Mouse (Mus musculus) forebrain, embryonic 12.5 days (tissue): ENCODE data around the gene Nfib. TPM values are rescaled to one million over a fixed set of nuclear protein-coding genes. Genes with fewer than 3 reads are reported as not detected.
A peak's percentile ranks its signal among the peaks of the same experiment; 100 is the strongest.

ENCODE experiments used
- ATAC-seq: fragments of 200-750 bp; cut with Nextera tagmentation; 2 replicates; pipeline ENCODE4 v1.8.0; 2017; ENCODE audit warnings: moderate TSS enrichment; ENCODE audit not compliant: low FRiP score
- H3K27ac ChIP-seq: fragments of 300-500 bp; sonication (generic); 2 replicates; pipeline ENCODE4 v1.5.1; 2016; ENCODE audit warnings: mild to moderate bottlenecking
- H3K27me3 ChIP-seq: fragments of 300-500 bp; sonication (generic); 2 replicates; pipeline ENCODE4 v1.6.1; 2016; ENCODE audit warnings: mild to moderate bottlenecking
- H3K36me3 ChIP-seq: fragments of 300-500 bp; sonication (generic); replicated peaks from 2 replicates; pipeline ENCODE4 v1.6.1; 2016; ENCODE audit warnings: mild to moderate bottlenecking
- H3K4me1 ChIP-seq: fragments of 300-500 bp; sonication (generic); 2 replicates; pipeline ENCODE4 v1.6.1; 2016
- H3K4me2 ChIP-seq: fragments of 300-500 bp; sonication (generic); 2 replicates; pipeline ENCODE4 v1.6.1; 2016; ENCODE audit warnings: mild to moderate bottlenecking, moderate library complexity
- H3K4me3 ChIP-seq: fragments of 300-500 bp; sonication (generic); replicated peaks from 2 replicates; pipeline ENCODE4 v1.5.1; 2016; ENCODE audit warnings: mild to moderate bottlenecking
- H3K9ac ChIP-seq: fragments of 300-500 bp; sonication (generic); 2 replicates; pipeline ENCODE4 v1.6.1; 2016; ENCODE audit warnings: mild to moderate bottlenecking
- H3K9me3 ChIP-seq: fragments of 300-500 bp; sonication (generic); 2 replicates; pipeline ENCODE4 v1.6.1; 2016
- WGBS: fragments of 180-500 bp; shearing (Covaris S2); methylation state at CpG from one replicate; pipeline ENCODE4 v1.1.7; 2016; 5-methylcytosine and 5-hydroxymethylcytosine counted together
- polyA plus RNA-seq: library from polyadenylated mRNA; unstranded; fragments of >200 nt; fragmentation: Nextera tagmentation; extraction: Ambion mirVana; gene quantifications from 2 replicates; pipeline ENCODE4 v1.2.1, GENCODE M21; 2016

The Nfib gene
- polyA plus RNA-seq, 1 experiment from 2014 or later, result 103 TPM

DNA sequence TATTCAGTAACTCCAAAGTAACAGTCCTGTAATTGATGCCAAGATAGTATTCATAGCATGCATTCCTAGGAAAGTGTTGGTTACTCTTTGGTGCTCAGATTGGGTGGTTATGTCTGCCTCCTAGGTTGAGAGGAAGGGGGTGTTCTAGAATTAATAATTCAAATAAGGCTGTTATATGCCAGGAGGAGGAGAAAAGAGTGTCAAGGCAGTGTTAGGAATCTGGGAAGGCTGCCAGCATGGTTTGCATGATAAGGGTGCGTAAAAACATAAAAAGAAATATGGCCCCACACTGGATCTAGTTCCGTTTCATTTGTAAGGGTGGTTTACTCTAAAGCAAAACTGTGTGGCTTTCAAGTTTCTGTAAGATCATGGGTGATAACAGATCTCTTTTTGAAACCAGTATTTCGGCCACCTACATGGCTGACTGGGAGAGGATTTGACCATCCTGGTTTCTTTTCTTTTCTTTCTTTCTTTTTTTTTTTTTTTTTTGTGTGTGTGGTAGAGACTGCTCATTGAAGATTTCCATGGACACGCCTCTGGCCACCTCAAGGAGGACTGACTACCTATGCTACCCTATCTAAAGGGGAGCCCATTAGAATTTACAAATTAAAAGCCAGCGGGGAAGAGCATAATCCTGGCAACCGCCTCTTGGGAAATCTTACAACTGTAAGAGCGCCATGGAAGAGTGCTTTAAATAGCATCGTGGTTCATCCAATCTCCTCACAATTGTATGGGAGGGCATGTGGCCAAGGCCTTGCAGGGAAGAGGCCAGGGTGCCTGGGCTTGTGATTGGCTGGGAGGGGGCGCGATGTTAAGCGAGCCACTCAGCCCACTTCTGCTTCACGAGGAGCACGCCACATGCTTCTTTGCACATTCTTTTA, 132.9 kb downstream of the Nfib start:
- H3K27ac ChIP-seq, result no peak overlapping the region
- ATAC-seq, result no peak
- no peaks in the 10 kb centered on the region for H3K27me3 ChIP-seq
- H3K9me3 ChIP-seq, result no peaks in the 10 kb centered on the region
- H3K4me3 ChIP-seq, result no peak overlapping the region
- no peak overlapping the region for H3K9ac ChIP-seq
- H3K4me1 ChIP-seq, result 0 out of 2 replicates have a peak, but pooled peaks cover 5% of the 10 kb centered on the region
- H3K36me3 ChIP-seq, result no peaks in the 10 kb centered on the region
- 66% methylated on average over 13 of the region's 13 CpGs for WGBS
- no peak overlapping the region for H3K4me2 ChIP-seq

GRCm38 (mm10) chr4:82558816-82559215, 146.7 kb downstream of the Nfib start:
- H3K4me1 ChIP-seq, result no peaks in the 10 kb centered on the region
- no peaks in the 10 kb centered on the region for H3K36me3 ChIP-seq
- no peaks in the 10 kb centered on the region for H3K27me3 ChIP-seq
- 92% methylated on average over 2 of the region's 2 CpGs for WGBS
- no peak overlapping the region for H3K27ac ChIP-seq
- H3K9ac ChIP-seq, result no peak overlapping the region
- no peaks in the 10 kb centered on the region for H3K9me3 ChIP-seq
- ATAC-seq, result no peak
- H3K4me2 ChIP-seq, result no peak overlapping the region
- no peak overlapping the region for H3K4me3 ChIP-seq

DNA sequence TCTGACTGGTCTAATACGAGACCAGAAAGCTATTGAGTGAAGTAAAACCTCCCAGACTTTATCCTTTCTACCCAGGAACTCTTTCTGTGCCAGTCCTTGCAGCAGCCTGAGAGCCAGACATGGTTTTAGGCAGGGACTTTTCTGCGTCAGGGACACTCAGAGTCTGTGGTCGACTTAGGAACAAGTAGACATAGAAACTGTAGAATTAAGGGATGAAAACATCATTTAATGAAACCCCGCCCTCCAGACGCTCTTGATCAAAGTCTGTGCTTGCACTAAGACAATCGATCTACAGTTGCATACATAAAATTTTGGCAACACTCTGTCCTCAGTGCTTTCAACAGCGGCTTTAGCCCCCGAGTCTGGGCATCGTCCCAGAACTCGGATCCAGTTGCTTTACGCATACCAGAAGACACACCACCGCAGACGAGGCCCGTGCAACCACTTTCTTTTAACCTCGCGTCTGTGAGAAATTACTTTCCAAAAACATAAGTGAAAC, 149.8 kb downstream of the Nfib start:
- no peak overlapping the region for H3K9ac ChIP-seq
- H3K36me3 ChIP-seq, result no peaks in the 10 kb centered on the region
- WGBS, result 76% methylated on average over 16 of the region's 16 CpGs
- H3K9me3 ChIP-seq, result no peaks in the 10 kb centered on the region
- no peaks in the 10 kb centered on the region for H3K4me1 ChIP-seq
- H3K27me3 ChIP-seq, result no peaks in the 10 kb centered on the region
- no peak overlapping the region for H3K27ac ChIP-seq
- H3K4me3 ChIP-seq, result no peak overlapping the region
- H3K4me2 ChIP-seq, result no peak overlapping the region
- ATAC-seq, result no peak

DNA sequence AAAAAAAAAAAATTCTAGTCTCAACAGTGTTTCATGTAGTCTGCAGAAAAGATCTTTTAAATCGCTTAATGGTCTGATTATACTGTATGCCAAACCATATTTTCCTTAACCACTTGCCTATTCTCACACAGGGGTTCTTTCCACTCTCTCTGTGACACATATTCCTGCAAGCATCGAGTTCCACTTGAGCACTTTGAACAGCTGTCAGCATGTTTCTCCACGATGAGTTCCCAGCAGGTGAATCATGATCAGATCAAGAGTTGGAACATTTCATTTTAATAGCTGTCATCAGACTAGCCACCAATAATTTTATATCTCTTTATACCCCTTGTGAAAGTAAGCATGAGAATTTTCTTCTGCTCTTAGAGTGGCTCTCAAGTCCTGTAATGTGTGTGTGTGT, 151.9 kb downstream of the Nfib start:
- H3K27ac ChIP-seq, result no peak overlapping the region
- H3K9ac ChIP-seq, result no peak overlapping the region
- no peaks in the 10 kb centered on the region for H3K27me3 ChIP-seq
- no peak overlapping the region for H3K4me3 ChIP-seq
- ATAC-seq, result no peak
- H3K9me3 ChIP-seq, result no peaks in the 10 kb centered on the region
- no peaks in the 10 kb centered on the region for H3K4me1 ChIP-seq
- H3K36me3 ChIP-seq, result no peaks in the 10 kb centered on the region
- H3K4me2 ChIP-seq, result no peak overlapping the region
- 74% methylated on average over 3 of the region's 3 CpGs for WGBS

DNA sequence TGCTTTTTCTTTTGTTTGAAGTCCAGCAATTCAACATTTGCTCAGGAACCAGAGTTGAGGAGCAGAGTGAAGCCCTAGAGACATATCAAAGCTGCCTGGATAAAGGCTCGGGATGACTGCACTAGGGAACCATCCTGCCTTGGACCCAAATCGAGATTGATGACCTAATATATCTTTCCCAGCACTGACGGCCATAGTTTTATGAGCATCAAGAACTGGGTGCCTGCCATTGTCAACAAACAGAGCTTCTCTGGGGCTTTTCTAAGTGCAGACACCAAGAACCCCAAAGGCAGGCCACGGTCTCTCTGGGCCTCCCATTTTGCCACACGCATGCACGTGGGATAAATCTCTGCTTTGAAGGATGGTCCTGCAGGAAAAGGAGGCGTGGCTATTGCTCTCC, 153.3 kb downstream of the Nfib start:
- no peak for ATAC-seq
- H3K4me3 ChIP-seq, result no peak overlapping the region
- 78% methylated on average over 7 of the region's 7 CpGs for WGBS

DNA sequence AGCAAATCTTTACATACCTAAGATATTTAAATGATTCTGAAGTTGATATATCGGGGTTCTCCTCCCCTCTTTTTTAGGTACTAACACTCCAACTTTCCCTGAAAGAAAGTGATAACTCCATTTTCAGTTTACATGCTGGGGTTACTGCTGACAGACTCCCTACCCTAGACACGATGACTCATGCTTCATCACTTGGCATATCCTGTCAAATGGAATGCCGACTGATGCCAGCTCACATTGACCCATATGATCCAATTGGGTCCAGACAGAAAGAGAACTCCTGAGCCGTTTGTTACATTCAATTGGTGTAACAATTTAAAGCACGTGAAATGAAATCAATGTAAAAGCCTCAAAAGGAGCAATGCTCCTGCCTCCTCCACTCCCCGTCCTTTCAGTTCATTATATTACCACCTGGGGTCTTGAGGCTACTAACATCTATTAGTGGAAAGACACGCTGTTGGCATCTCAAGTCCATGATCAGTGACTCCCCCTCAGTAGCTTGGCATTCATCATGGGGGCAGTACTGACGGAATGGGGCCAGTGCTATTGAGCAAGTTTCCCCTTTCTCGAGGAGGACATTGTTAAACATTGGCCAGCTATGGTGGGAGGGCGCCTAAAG, 155.7 kb downstream of the Nfib start:
- Histone ChIP-seq H3K9ac (no peak overlapping the region), H3K36me3 (0 out of 2 replicates have a peak, but pooled peaks cover 5% of the 10 kb centered on the region), H3K4me1 (no peaks in the 10 kb centered on the region), H3K27me3 (peaks cover 3% of the 10 kb centered on the region; the same call in 1 of the 2 replicates), H3K4me3 (no peak overlapping the region), H3K9me3 (no peaks in the 10 kb centered on the region), H3K4me2 (no peak overlapping the region), H3K27ac (no peak overlapping the region)
- 84% methylated on average over 10 of the region's 10 CpGs for WGBS
- no peak for ATAC-seq

More for the DNA sequence above, 153.3 kb downstream of the Nfib start:
- peaks cover 3% of the 10 kb centered on the region; the same call in 1 of the 2 replicates for H3K27me3 ChIP-seq
- H3K36me3 ChIP-seq, result 0 out of 2 replicates have a peak, but pooled peaks cover 5% of the 10 kb centered on the region
- no peaks in the 10 kb centered on the region for H3K9me3 ChIP-seq
- H3K4me2 ChIP-seq, result no peak overlapping the region
- no peak overlapping the region for H3K27ac ChIP-seq
- H3K9ac ChIP-seq, result no peak overlapping the region
- H3K4me1 ChIP-seq, result no peaks in the 10 kb centered on the region

DNA sequence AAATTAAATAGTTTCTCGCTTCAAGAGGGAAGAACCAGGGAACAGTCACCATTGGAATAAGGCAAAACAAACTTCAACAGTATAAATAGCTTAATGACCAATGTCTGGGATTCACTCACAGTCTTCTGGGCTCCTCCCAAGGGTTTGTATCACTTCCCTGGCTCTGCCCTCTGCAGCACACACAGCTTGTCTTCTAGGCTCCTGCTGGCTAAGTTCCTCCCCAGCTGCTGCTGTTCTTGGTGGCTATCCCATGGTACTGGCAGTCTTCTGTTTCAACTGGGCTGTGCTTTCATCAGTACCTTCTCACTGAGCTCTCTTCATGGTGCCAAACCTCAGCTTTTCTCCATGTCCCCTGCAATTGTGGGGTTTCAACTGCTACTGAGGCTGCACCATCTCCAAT, 157.3 kb downstream of the Nfib start:
- no peak for ATAC-seq
- 86% methylated on average over 1 of the region's 1 CpGs for WGBS
- peaks cover 3% of the 10 kb centered on the region; the same call in 1 of the 2 replicates for H3K27me3 ChIP-seq
- no peak overlapping the region for H3K4me3 ChIP-seq
- 0 out of 2 replicates have a peak, but pooled peaks cover 5% of the 10 kb centered on the region for H3K36me3 ChIP-seq
- H3K9me3 ChIP-seq, result no peaks in the 10 kb centered on the region
- peaks cover 1% of the 10 kb centered on the region; the same call in 1 of the 2 replicates for H3K4me1 ChIP-seq
- H3K9ac ChIP-seq, result no peak overlapping the region
- no peak overlapping the region for H3K27ac ChIP-seq
- no peak overlapping the region for H3K4me2 ChIP-seq

- Histone ChIP-seq H3K9me3 (no peaks in the 10 kb centered on the region), H3K27ac (no peak overlapping the region), H3K27me3 (peaks cover 19% of the 10 kb centered on the region), H3K9ac (no peak overlapping the region), H3K4me1 (peaks cover 20% of the 10 kb centered on the region), H3K4me3 (no peak overlapping the region), H3K36me3 (0 out of 2 replicates have a peak, but pooled peaks cover 5% of the 10 kb centered on the region), H3K4me2 (no peak overlapping the region)
- WGBS, result 60% methylated on average over 3 of the region's 3 CpGs
- no peak for ATAC-seq
These were observed 161.6 kb downstream of the Nfib start for GRCm38 (mm10) chr4:82543936-82544335.

DNA sequence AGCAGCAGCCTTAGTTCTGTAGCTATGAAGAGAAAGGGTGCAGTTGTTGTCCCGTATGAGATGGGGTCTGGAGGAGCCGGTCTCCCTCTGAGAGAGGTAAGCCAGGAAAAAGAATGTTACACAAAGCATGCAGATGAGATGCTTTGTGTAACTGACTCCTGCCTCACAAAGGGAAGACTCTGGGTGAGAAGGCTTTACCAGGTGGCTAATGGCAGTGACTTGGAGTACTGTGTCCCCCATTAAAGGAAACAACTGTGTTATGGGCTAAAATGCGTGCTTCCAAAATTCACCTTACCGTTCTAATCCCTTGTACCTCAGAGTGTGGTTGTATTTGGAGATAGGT, 162.2 kb downstream of the Nfib start:
- Histone ChIP-seq H3K4me2 (no peak overlapping the region), H3K4me3 (no peak overlapping the region), H3K36me3 (0 out of 2 replicates have a peak, but pooled peaks cover 5% of the 10 kb centered on the region), H3K9ac (no peak overlapping the region), H3K9me3 (no peaks in the 10 kb centered on the region), H3K27me3 (peaks cover 21% of the 10 kb centered on the region), H3K27ac (no peak overlapping the region), H3K4me1 (peaks cover 25% of the 10 kb centered on the region)
- 43% methylated on average over 4 of the region's 4 CpGs for WGBS
- no peak for ATAC-seq

DNA sequence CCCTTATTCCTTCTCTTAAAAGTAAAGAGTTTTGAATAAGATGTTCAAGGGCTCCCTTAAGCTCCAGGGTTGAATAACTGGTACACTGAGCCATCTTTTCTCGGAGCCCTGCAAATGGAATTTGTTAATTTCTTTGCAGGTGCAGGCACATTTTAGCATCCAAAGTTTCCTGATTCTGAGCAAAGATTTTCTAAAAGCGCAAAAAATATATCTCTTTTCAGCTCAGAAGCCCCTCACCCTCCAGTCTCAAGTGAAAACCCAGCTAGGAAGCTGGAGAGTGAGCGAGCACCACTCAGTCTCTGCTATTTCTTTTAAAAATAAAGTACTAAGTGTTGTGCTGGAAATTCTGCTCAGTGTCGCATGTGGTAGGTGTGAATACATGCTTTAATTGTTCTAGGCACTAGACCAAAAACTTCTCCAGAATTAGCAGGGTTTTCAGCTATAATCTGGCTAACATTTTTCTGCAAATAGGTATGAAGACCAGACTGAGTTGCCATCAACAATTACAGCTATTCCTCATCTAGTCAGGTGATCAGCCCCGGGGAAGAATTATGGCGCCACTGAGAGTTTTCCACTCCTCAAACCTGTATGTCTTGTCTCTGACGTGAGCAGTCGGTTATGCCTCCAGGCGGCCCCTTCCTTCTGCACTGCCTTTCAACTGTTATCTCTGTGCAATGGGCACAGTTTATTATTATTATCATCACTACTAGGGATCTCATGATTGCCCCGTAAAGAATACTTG, 162.7 kb downstream of the Nfib start:
- Histone ChIP-seq H3K9ac (no peak overlapping the region), H3K4me3 (no peak overlapping the region), H3K36me3 (0 out of 2 replicates have a peak, but pooled peaks cover 5% of the 10 kb centered on the region), H3K27ac (no peak overlapping the region), H3K4me2 (no peak overlapping the region), H3K4me1 (peaks cover 31% of the 10 kb centered on the region), H3K27me3 (peaks cover 21% of the 10 kb centered on the region), H3K9me3 (no peaks in the 10 kb centered on the region)
- ATAC-seq, result no peak
- 55% methylated on average over 10 of the region's 10 CpGs for WGBS

DNA sequence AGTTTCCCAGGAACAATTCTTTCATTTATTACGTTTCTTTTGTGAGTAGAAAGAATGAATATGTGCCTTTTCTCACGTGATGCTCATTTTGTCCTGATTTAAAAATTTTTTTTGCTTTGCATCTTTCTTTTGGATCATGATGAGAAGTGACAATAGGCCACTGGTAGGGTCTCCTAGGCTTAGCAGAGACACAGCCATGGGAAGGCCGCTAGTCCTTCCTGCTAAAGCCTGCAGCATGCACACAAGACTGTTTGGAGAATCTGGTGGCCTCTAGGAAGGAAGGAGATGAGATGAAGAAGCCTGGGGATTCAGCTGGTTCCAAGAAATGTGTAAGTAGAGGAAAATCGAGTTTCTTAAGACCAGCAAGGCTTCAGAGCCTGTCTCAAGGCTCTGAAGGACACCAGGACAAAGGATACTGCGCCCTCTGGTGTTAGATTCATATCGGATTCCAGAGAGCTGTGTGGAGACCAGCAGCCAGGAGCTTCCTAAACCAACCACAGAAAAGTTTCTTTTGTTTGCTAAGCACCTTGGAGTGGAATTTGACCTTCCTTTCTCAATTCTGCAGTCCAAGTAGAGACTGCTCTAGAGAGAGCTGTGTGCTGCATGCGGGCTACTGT, 163.5 kb downstream of the Nfib start:
- ATAC-seq, result peak; percentile 79
- H3K4me1 ChIP-seq, result peaks cover 39% of the 10 kb centered on the region
- WGBS, result 28% methylated on average over 7 of the region's 7 CpGs
- H3K27me3 ChIP-seq, result peaks cover 18% of the 10 kb centered on the region
- no peak overlapping the region for H3K4me3 ChIP-seq
- H3K9ac ChIP-seq, result no peak overlapping the region
- no peaks in the 10 kb centered on the region for H3K36me3 ChIP-seq
- H3K27ac ChIP-seq, result 0 out of 2 replicates have a peak overlapping the region, but pooled peaks have one; percentile 54
- H3K4me2 ChIP-seq, result no peak overlapping the region
- H3K9me3 ChIP-seq, result no peaks in the 10 kb centered on the region
